Mouse (Mus musculus): ENCODE data around the gene Cacng7. TPM values are rescaled to one million over a fixed set of nuclear protein-coding genes. Genes with fewer than 3 reads are reported as not detected.

Gene Cacng7
- total RNA-seq, 2 experiments from 2014 or later = 115 to 121 TPM

Small RNA genes lying within 50 kb of the gene (microRNA-seq; reads per million reads assigned to microRNA genes)
- gene Gm23450 = 518 to 662 reads per million in 2 experiments

Other genes starting within 250 kb of the Cacng7 start
- not detected for gene AU018091, start 163.8 kb upstream of the Cacng7 start, total RNA-seq (2021)
- gene Nlrp12, start 83.2 kb upstream of the Cacng7 start, total RNA-seq (2021) = under 1 TPM in 1 of 2 experiments, not detected in 1; 0.16 TPM
- gene Myadm, start 43.9 kb upstream of the Cacng7 start, total RNA-seq (2021) = 100 to 1,000 TPM; 119 TPM
- 100 to 1,000 TPM; 591 TPM for gene Prkcg, start 43.8 kb upstream of the Cacng7 start, total RNA-seq (2021)
- 100 to 1,000 TPM; 388 to 402 TPM for gene Cacng8, start 57.7 kb downstream of the Cacng7 start, total RNA-seq (2021)
- gene Cacng6, start 91.2 kb downstream of the Cacng7 start, total RNA-seq (2021) = 1 to 10 TPM; 1.8 to 1.9 TPM
- gene Tarm1, start 169.7 kb downstream of the Cacng7 start, total RNA-seq (2021) = not detected

Measured in layer of hippocampus, postnatal 14 days (tissue).